Mouse (Mus musculus) lung, postnatal 0 days (tissue): Measurements from ENCODE around the gene Rtl6.

Experiments
- CTCF ChIP-seq: IDR thresholded peaks from 2 replicates; pipeline ENCODE4 v1.5.1; 2016; ENCODE audit warnings: antibody characterized with exemption, mild to moderate bottlenecking
- EP300 ChIP-seq: IDR thresholded peaks from 2 replicates; pipeline ENCODE4 v1.6.1; 2016; ENCODE audit warnings: antibody characterized with exemption, mild to moderate bottlenecking, control low read depth

- TF ChIP-seq CTCF, result no peak
- no peak for TF ChIP-seq EP300
These were observed 19.4 kb upstream of the Rtl6 start for GRCm38 (mm10) chr15:84577019-84577418.
